Mouse (Mus musculus): Measurements from ENCODE around the gene Hivep3.

GRCm38 (mm10) chr4:119828386-119828785 is 94.8 kb downstream of the Hivep3 start:
- TF ChIP-seq POLR2A (IDR thresholded peaks at IDR 0.05; ENCODE audit: control insufficient read depth, extremely low read depth, insufficient read depth, low read length, poor library complexity) (no peak), CTCF (IDR thresholded peaks at IDR 0.05; ENCODE audit: borderline replicate concordance, control insufficient read depth, extremely low read depth, insufficient read depth, low read length, poor library complexity) (no peak)

Data from thymus, adult 2 months (tissue).